Mouse (Mus musculus) kidney, adult 2 months (tissue): ENCODE results near the gene 4930595D18Rik. TPM values are rescaled to one million over a fixed set of nuclear protein-coding genes. Genes with fewer than 3 reads are reported as not detected.

ENCODE experiments used
- DNase-seq: peaks from one replicate; pipeline ENCODE4 v3.0.0; 2021
- H3K27ac ChIP-seq: fragments of 200-500 bp; 2 replicates; pipeline ENCODE4 v1.5.1; 2012; ENCODE audit warnings: low read depth, low read length, control low read depth, inconsistent platforms; ENCODE audit not compliant: insufficient read depth
- H3K27me3 ChIP-seq: fragments of 200-500 bp; replicated peaks from 2 replicates; pipeline ENCODE4 v1.6.1; 2012; ENCODE audit warnings: mild to moderate bottlenecking, moderate library complexity, low read length, inconsistent platforms; ENCODE audit not compliant: control insufficient read depth, insufficient read depth
- H3K36me3 ChIP-seq: fragments of 200-500 bp; 2 replicates; pipeline ENCODE4 v1.6.1; 2012; ENCODE audit warnings: mild to moderate bottlenecking, moderate library complexity, low read length, inconsistent platforms; ENCODE audit not compliant: control insufficient read depth, insufficient read depth
- H3K4me1 ChIP-seq: fragments of 200-500 bp; 2 replicates; pipeline ENCODE4 v1.6.1; 2011; ENCODE audit warnings: low read length; ENCODE audit not compliant: control insufficient read depth, insufficient read depth
- H3K4me3 ChIP-seq: fragments of 200-500 bp; 2 replicates; pipeline ENCODE4 v1.5.1; 2011; ENCODE audit warnings: mild to moderate bottlenecking, low read depth, low read length, control low read depth; ENCODE audit not compliant: insufficient read depth
- CTCF ChIP-seq: fragments of 200-500 bp; conservative IDR thresholded peaks from 2 replicates; pipeline ENCODE4 v1.5.1; 2011; ENCODE audit warnings: low read depth, mild to moderate bottlenecking, control low read depth, low read length, moderate library complexity, mixed read lengths; ENCODE audit not compliant: insufficient read depth, insufficient read length
- POLR2A ChIP-seq: fragments of 200-500 bp; IDR thresholded peaks from one replicate; pipeline ENCODE4 v1.6.1; 2011; ENCODE audit warnings: low read depth, low read length, control low read depth
- WGBS: fragments of 180-500 bp; shearing (Covaris S2); methylation state at CpG from one replicate; pipeline ENCODE4 v1.1.7; 2018; 5-methylcytosine and 5-hydroxymethylcytosine counted together
- polyA plus RNA-seq: library from polyadenylated mRNA; depleted of rRNA; stranded (reverse); fragments of >200 nt; gene quantifications from 2 replicates; pipeline ENCODE4 v1.2.3, GENCODE M21; 2012

4930595D18Rik gene
- polyA plus RNA-seq, 1 experiment, result not detected

- TF ChIP-seq POLR2A (no peak), CTCF (no peak)
- H3K4me3 ChIP-seq, result no peak overlapping the region
- H3K27me3 ChIP-seq, result no peaks in the 10 kb centered on the region
- no peaks in the 10 kb centered on the region; the same call in 1 of the 2 replicates for H3K4me1 ChIP-seq
- no peak overlapping the region for H3K27ac ChIP-seq
- WGBS, result 88% methylated on average over 5 of the region's 5 CpGs
- DNase-seq, result no peak
- no peaks in the 10 kb centered on the region for H3K36me3 ChIP-seq
These were observed 32.7 kb downstream of the 4930595D18Rik start for GRCm38 (mm10) chr12:111151422-111152156.

DNA sequence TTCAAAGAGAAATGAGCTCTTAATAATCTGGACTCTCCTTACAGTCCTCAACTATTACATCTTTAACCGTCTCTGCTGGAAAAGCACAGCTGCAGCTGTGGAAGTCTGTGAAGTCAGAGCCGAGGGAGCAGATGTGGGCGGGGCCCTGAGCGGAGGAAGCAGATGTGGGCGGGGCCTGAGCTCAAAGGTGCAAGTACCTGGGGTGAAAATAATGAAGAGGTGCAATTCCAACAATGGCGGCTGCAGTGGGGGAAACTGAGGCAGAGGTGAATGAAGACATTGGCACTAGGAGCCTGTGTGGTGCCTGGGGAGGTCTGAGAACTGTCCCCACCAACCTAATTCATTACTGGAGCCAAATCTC lies 34.1 kb downstream of the 4930595D18Rik start:
- WGBS, result 11% methylated on average over 6 of the region's 6 CpGs
- no peaks in the 10 kb centered on the region; the same call in 1 of the 2 replicates for H3K4me1 ChIP-seq
- H3K27me3 ChIP-seq, result no peaks in the 10 kb centered on the region
- no peak for TF ChIP-seq POLR2A
- no peak for TF ChIP-seq CTCF
- no peak overlapping the region for H3K27ac ChIP-seq
- no peak overlapping the region for H3K4me3 ChIP-seq
- no peaks in the 10 kb centered on the region for H3K36me3 ChIP-seq
- DNase-seq, result peak; percentile 44

- H3K4me1 ChIP-seq, result no peaks in the 10 kb centered on the region
These were observed 34.6 kb downstream of the 4930595D18Rik start for GRCm38 (mm10) chr12:111149495-111150235.

DNA sequence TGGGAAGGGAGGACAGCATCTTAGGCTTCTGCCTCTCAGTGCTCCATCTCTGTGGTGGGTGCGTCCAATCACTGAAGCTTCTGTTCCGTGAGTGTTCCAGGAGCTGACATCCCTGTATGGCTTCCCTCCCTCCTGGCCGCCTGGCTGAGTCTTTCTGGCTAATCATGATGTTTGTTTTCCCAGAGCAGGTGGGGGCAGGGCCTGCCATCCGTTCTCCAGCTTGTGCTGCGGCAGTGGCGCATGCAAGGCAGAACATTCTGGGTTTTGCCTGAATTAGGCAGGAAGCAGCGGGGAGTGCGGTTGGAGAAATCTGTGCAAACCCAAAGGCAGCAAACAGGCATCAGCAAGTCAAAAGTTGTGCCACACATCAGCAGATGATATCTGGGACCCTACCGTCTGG lies 39.0 kb downstream of the 4930595D18Rik start:
- H3K27ac ChIP-seq, result no peak overlapping the region
- DNase-seq, result no peak
- no peak for TF ChIP-seq POLR2A
- no peak for TF ChIP-seq CTCF
- no peaks in the 10 kb centered on the region for H3K27me3 ChIP-seq
- no peaks in the 10 kb centered on the region for H3K36me3 ChIP-seq
- no peak overlapping the region for H3K4me3 ChIP-seq
- no peaks in the 10 kb centered on the region for H3K4me1 ChIP-seq
- 71% methylated on average over 9 of the region's 9 CpGs for WGBS

More at GRCm38 (mm10) chr12:111149495-111150235, 34.6 kb downstream of the 4930595D18Rik start:
- no peak overlapping the region for H3K27ac ChIP-seq
- 58% methylated on average over 17 of the region's 17 CpGs for WGBS
- H3K36me3 ChIP-seq, result no peaks in the 10 kb centered on the region
- H3K4me3 ChIP-seq, result no peak overlapping the region
- H3K27me3 ChIP-seq, result no peaks in the 10 kb centered on the region
- no peak for DNase-seq
- TF ChIP-seq POLR2A (no peak), CTCF (no peak)

- no peak for TF ChIP-seq CTCF
- TF ChIP-seq POLR2A, result no peak
- Histone ChIP-seq H3K4me3 (no peak overlapping the region), H3K27me3 (no peaks in the 10 kb centered on the region), H3K36me3 (no peaks in the 10 kb centered on the region), H3K4me1 (no peaks in the 10 kb centered on the region), H3K27ac (no peak overlapping the region)
- WGBS, result 95% methylated on average over 2 of the region's 2 CpGs
- no peak for DNase-seq
These were observed 39.7 kb downstream of the 4930595D18Rik start for GRCm38 (mm10) chr12:111144598-111144997.

DNA sequence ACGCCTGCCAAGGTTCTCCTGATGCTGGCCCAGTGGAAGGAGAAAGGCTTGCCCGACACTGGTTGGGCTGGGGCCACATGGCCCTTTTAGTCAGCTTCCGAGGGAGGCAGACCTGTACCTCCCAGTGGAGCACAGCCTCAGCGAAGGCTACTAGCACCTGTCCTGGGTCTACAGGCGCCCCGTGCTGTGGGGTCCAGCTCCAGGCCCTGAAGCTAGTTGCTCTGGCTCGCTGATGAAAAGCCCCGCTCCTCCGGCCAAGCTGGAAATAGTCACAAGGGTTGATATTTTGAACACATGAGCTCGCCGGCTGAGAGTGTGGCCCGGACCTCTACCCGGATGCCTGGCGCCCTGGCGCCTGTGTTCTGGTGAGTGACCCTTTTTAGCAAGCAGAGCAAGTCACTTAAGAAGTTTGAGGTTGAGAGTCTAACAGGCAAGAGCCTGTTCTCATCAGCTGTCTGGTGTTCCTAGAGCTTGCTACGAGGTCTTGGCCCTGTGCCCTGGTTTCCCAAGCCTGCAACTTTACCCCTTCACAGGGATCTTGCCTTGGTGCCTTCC lies 40.7 kb downstream of the 4930595D18Rik start:
- Histone ChIP-seq H3K36me3 (no peaks in the 10 kb centered on the region), H3K4me3 (no peak overlapping the region), H3K27me3 (no peaks in the 10 kb centered on the region), H3K4me1 (no peaks in the 10 kb centered on the region), H3K27ac (no peak overlapping the region)
- WGBS, result 64% methylated on average over 16 of the region's 16 CpGs
- TF ChIP-seq POLR2A (no peak), CTCF (no peak)
- DNase-seq, result peak; percentile 8

DNA sequence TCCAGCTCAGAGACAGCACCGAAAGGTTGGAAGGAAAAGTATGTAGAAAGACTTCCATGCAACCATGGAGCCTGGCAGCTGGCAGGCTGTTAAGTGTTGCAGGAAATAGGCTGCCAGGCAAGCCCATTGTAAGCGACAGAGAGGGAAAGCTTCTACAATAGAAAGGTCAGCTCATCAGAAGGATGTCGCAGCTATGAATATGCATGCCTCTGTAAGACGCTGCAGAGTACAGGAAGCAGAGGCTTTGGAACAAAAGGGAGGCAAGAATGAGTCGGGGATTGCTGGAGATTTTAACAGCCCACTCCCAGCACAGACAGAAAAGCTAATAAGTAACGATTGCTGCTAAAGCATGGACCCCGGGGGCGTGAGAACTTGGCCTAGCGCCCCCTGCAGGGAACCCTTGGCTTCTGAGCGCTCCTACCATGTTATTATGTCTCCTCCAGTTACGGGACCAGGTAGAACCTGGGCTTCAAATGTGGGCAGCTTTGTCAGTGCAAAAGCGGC lies 41.2 kb downstream of the 4930595D18Rik start:
- DNase-seq, result peak; percentile 16
- no peaks in the 10 kb centered on the region for H3K4me1 ChIP-seq
- no peaks in the 10 kb centered on the region for H3K36me3 ChIP-seq
- no peak overlapping the region for H3K4me3 ChIP-seq
- no peak overlapping the region for H3K27ac ChIP-seq
- 22% methylated on average over 12 of the region's 12 CpGs for WGBS
- no peaks in the 10 kb centered on the region for H3K27me3 ChIP-seq
- TF ChIP-seq POLR2A (no peak), CTCF (peak; percentile 35; the same call in 1 of the 2 replicates)
